Mouse (Mus musculus): ENCODE measurements around the gene Rhbdf2.
"Not testable (repeated sequence)": the region's sequence is repeated elsewhere in the genome, so short reads cannot be mapped to it uniquely, and the experiment has no call there.

Gene Rhbdf2

GRCm38 (mm10) chr11:116617641-116618040 lies 9.2 kb downstream of the Rhbdf2 start:
- no peak for DNase-seq

- DNase-seq: no peak
Observed at GRCm38 (mm10) chr11:116616438-116617118, 10.2 kb downstream of the Rhbdf2 start.

- DNase-seq: peak; percentile 42
Observed at GRCm38 (mm10) chr11:116615735-116616437, 10.9 kb downstream of the Rhbdf2 start.

- no peak for DNase-seq
Observed at GRCm38 (mm10) chr11:116613234-116613633, 13.6 kb downstream of the Rhbdf2 start.

DNA sequence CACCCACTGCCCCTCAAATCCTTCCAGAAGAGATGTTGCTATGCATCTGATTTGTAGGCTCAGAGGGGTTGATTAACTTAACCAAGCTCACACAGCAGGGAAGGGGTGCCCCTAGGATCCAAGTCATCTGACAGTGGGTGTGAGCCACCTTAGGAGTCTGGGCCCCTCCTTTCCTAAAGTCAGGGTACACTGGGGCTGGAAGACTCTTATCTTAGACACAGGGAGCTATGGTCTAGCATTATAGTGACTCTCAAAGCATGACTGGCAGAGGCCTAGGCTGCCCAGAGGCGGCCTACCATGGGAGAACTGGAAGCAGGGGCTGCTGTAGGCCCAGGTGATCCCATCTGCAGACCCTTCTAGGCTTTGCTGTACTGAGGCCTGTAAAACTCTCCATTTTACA lies 14.3 kb downstream of the Rhbdf2 start:
- DNase-seq: no peak

- DNase-seq: no peak
Observed at GRCm38 (mm10) chr11:116611883-116612282, 14.9 kb downstream of the Rhbdf2 start.

- not testable (repeated sequence) for DNase-seq
Observed at GRCm38 (mm10) chr11:116611168-116611567, 15.7 kb downstream of the Rhbdf2 start.

DNA sequence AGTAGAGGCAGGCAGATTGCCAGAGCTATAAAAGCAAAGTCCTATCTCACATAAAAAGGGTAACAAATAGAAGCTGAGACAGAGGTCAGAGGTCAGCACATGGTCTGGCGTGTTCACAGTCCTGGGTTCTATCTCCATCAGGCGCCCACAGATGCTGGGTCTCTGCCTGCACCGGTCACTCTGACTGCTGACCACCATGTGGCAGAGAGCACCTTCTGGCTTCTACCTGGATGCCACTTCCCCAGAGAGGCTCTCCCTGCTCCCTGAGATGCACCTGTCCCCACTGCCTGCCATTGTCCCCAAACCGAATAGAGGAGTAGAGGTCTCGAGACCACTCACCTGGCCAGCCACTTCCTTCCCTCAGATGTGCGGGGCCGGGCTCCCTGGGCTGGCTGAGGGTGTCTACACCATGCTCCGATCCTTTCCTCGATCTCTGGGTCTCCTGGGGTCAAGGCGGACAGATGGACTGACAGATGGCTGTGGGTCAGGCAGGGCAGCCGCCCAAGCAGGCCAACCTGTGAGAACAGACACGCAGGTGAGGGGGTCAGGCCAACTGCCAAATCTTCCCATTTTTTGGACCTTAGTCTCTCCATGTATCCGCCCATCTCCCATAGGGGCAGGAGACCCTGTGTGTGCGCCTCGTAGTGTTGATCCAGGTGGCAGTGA lies 16.7 kb downstream of the Rhbdf2 start:
- no peak for DNase-seq

GRCm38 (mm10) chr11:116607717-116608116 lies 19.1 kb downstream of the Rhbdf2 start:
- peak; percentile 38 for DNase-seq

- no peak for DNase-seq
Observed at GRCm38 (mm10) chr11:116604097-116604496, 22.7 kb downstream of the Rhbdf2 start.

- no peak for DNase-seq
Observed at GRCm38 (mm10) chr11:116603339-116603738, 23.5 kb downstream of the Rhbdf2 start.

DNA sequence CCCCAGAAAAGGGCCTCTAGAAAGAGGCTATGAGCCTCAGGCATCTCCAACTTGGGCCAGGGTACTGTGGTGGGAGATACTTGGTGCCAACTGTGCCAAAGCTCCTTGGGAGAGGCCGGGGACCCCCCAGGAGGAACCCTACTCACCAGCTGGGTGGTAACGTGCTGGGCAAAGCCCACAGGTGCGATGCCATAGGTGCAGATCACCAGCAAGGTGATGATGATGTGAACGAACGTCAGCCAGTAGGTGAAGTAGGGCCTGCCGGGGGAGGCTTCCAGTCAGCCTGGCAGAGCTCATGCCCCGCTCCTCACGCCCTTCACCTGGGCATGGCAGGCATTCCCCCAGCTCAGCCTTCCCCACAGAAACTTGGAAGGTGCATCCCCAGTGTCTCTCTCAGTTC lies 24.8 kb downstream of the Rhbdf2 start:
- DNase-seq: no peak

GRCm38 (mm10) chr11:116601166-116601565 lies 25.7 kb downstream of the Rhbdf2 start:
- DNase-seq: no peak

DNA sequence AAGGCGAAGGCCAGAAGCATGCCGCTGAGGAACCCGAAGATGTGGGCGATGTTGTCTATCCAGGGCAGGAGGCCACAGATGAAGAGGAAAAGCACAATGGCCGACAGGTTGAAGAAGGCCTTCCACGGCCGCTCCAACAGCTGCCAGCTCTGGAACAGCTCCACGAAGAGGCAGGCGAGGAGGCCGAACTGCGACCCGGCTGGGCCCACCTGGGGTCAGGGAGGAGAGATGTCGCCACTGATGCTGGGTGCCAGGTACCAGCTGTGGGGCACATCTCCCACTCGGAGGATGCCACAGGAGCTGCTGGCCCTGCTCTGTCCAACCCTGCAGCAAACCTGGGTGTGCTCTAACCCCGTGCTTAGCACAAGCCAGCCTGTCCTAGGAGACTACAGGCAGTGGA lies 27.6 kb downstream of the Rhbdf2 start:
- no peak for DNase-seq

GRCm38 (mm10) chr11:116598193-116598592 lies 28.6 kb downstream of the Rhbdf2 start:
- no peak for DNase-seq

DNA sequence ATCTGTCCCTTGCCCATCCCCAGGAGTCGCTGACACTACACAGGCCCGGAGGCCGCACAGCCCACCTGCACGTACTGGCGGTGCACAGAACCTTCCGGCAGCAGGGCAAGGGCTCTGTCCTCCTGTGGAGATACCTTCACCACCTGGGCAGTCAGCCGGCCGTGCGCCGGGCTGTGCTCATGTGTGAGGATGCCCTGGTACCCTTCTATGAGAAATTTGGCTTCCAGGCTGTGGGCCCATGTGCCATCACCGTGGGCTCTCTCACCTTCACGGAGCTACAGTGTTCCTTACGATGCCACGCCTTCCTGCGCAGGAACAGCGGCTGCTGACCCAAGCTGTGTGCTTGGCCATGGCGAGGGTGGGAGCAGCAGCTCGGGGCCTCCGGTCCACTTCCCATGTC lies 30.1 kb downstream of the Rhbdf2 start:
- DNase-seq: no peak

- no peak for DNase-seq
Observed at GRCm38 (mm10) chr11:116593345-116593744, 33.5 kb downstream of the Rhbdf2 start.

DNA sequence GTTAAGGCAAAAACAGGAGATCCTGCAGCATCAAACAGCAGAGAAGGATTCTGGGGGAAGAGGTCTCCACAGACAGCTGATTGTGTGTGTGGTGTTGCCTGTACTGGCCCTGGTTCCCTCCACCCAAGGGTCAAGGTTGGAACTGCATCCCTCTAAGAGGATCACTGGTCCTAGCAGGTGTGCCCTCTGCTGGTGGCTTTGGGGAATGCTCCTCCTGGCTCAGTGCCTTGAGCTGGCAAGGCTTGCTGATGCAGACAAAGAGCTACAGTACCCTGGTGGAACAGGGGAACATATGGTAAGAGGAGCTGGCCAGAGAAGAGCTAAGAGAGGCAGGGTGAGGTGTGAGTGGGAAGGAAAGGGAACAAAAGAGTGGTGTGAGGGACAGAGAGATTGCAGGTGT lies 34.4 kb downstream of the Rhbdf2 start:
- peak; percentile 90 for DNase-seq

- no peak for DNase-seq
Observed at GRCm38 (mm10) chr11:116591621-116592020, 35.2 kb downstream of the Rhbdf2 start.

DNA sequence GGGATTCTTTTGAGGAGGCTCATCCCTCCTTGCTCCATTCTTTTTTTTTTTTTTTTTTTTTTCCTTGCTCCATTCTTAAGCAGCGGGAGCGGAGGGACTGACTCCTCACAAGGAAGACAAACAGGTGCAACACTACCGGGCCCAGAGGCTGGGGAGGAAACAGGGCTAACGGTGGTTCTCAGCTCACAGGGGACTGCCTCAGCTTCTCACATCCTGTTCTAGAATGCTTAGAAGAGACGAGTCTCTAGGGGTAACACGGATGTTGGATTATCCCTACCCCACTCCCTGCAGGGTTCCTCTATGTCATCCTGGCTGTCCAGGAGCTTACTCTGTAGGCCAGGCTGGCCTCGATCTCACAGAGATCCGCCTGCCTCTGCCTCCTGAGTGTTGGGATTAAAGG lies 37.2 kb downstream of the Rhbdf2 start:
- peak; percentile 55 for DNase-seq

DNA sequence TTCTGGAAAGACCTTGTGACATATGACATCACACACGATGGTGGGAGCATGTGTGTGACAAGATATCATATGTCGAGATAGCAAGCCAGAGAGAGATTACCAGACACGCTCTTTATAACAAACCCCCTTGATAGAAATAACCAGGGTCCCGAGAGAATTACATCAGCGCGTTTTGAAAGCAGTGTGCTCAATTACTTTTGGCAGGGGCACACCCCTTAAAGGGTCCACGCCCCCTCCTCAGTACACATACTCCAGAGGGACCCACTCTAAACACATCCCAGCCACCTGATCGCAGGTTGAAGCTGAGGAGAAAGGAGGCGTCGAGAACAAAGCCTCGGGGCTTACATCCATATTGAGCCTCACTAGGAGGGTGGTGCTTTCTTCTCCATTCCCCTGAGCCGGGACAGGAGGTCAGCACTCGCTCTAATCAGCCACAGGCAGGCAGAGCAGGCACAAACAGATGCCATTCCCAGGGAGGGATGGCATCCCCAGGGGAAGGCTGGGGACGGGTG lies 37.7 kb downstream of the Rhbdf2 start:
- no peak for DNase-seq

GRCm38 (mm10) chr11:116586801-116587631 lies 39.8 kb downstream of the Rhbdf2 start:
- DNase-seq: peak; percentile 79

DNA sequence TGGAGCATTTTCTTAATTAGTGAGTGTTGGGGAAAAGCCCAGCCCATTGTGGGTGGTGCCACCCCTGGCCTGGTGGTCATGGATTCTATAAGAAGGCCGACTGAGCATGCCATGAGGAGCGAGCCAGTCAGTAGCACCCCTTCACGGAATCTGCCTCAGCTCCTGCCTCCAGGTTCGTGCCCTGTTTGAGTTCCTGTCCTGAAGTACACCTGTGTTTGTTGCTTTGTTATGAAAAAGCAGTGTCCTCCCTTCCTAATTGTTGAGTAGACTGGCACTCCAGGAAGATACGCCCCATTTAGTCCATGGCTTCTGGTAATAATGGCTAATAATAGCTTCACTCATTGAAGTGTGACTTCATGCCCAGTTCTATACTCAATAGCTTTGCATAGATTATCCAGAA lies 40.5 kb downstream of the Rhbdf2 start, which contains the start of gene Aanat:
Gene Aanat, plus strand, starts transcription at position 123 of the 400 bp plus-strand sequence.
- no peak for DNase-seq
